Mouse (Mus musculus) small intestine, adult 2 months (tissue): Measurements from ENCODE around the gene Slc25a16.

Experiments used
- CTCF ChIP-seq: fragments of 200-500 bp; IDR thresholded peaks from 2 replicates; pipeline ENCODE4 v1.5.1; 2012; ENCODE audit warnings: low read depth, mild to moderate bottlenecking, control low read depth, inconsistent platforms, low read length, moderate library complexity, mixed read lengths; ENCODE audit not compliant: insufficient replicate concordance, insufficient read length; ENCODE audit errors: extremely low read depth
- POLR2A ChIP-seq: fragments of 200-500 bp; IDR thresholded peaks from 2 replicates; pipeline ENCODE4 v1.6.1; 2012; ENCODE audit warnings: low read depth, mild to moderate bottlenecking, control low read depth, inconsistent platforms, low read length, moderate library complexity

GRCm38 (mm10) chr10:62896035-62896434 is 24.4 kb upstream of the Slc25a16 start:
- no peak for TF ChIP-seq CTCF
- no peak for TF ChIP-seq POLR2A
